Mouse (Mus musculus) neural tube, embryonic 12.5 days (tissue): ENCODE measurements around the gene Tbcel. TPM values are rescaled to one million over a fixed set of nuclear protein-coding genes. Genes with fewer than 3 reads are reported as not detected.

ENCODE experiments used
- ATAC-seq: fragments of 200-750 bp; cut with Nextera tagmentation; 2 replicates; pipeline ENCODE4 v1.8.0; 2017; ENCODE audit warnings: low read depth, mild to moderate bottlenecking, moderate TSS enrichment, moderate library complexity; ENCODE audit not compliant: low FRiP score
- H3K27ac ChIP-seq: fragments of 300-500 bp; sonication (generic); 2 replicates; pipeline ENCODE4 v1.5.1; 2016
- H3K27me3 ChIP-seq: fragments of 300-500 bp; sonication (generic); replicated peaks from 2 replicates; pipeline ENCODE4 v1.6.1; 2016; ENCODE audit warnings: mild to moderate bottlenecking
- H3K36me3 ChIP-seq: fragments of 300-500 bp; sonication (generic); 2 replicates; pipeline ENCODE4 v1.6.1; 2016; ENCODE audit warnings: mild to moderate bottlenecking
- H3K4me1 ChIP-seq: fragments of 300-500 bp; sonication (generic); 2 replicates; pipeline ENCODE4 v1.6.1; 2016
- H3K4me2 ChIP-seq: fragments of 300-500 bp; sonication (generic); replicated peaks from 2 replicates; pipeline ENCODE4 v1.6.1; 2016; ENCODE audit warnings: mild to moderate bottlenecking
- H3K4me3 ChIP-seq: fragments of 300-500 bp; sonication (generic); 2 replicates; pipeline ENCODE4 v1.5.1; 2016
- H3K9ac ChIP-seq: fragments of 300-500 bp; sonication (generic); 2 replicates; pipeline ENCODE4 v1.6.1; 2016; ENCODE audit warnings: mild to moderate bottlenecking
- H3K9me3 ChIP-seq: fragments of 300-500 bp; sonication (generic); 2 replicates; pipeline ENCODE4 v1.6.1; 2016; ENCODE audit warnings: mild to moderate bottlenecking
- WGBS: fragments of 180-500 bp; shearing (Covaris S2); methylation state at CpG from one replicate; pipeline ENCODE4 v1.1.7; 2016; 5-methylcytosine and 5-hydroxymethylcytosine counted together
- polyA plus RNA-seq: library from polyadenylated mRNA; unstranded; fragments of >200 nt; fragmentation: Nextera tagmentation; extraction: Ambion mirVana; gene quantifications from 2 replicates; pipeline ENCODE4 v1.2.1, GENCODE M21; 2016

The Tbcel gene
- polyA plus RNA-seq, 1 experiment from 2014 or later = 5.4 TPM

DNA sequence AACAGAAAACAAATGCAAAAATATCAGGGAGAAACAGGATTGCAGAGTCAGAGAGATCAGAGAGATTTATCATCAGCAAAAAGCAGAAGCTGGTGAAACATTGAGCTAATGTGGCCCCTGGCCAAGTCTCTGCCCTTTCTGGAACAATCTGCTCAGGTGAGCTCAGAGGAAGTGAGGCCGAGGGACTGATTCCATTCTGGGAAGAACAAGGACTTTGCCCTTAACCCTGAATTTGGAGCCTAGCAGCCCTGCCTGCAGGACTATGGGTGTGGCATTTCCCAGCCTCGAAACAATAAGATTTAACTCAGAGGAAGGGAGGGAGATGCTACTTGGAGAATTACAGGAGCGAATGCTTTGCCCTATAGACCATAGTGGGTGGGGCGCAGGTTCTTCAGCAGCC is 4.7 kb upstream of the Tbcel start:
- ATAC-seq = no peak
- 0 out of 2 replicates have a peak, but pooled peaks cover 7% of the 10 kb centered on the region for H3K27me3 ChIP-seq
- 74% methylated on average over 4 of the region's 4 CpGs for WGBS
- no peaks in the 10 kb centered on the region for H3K9me3 ChIP-seq
- H3K27ac ChIP-seq = no peak overlapping the region
- no peak overlapping the region for H3K4me3 ChIP-seq
- H3K4me1 ChIP-seq = peaks cover 12% of the 10 kb centered on the region; the same call in 1 of the 2 replicates
- no peaks in the 10 kb centered on the region for H3K36me3 ChIP-seq
- no peak overlapping the region for H3K9ac ChIP-seq
- H3K4me2 ChIP-seq = no peak overlapping the region

DNA sequence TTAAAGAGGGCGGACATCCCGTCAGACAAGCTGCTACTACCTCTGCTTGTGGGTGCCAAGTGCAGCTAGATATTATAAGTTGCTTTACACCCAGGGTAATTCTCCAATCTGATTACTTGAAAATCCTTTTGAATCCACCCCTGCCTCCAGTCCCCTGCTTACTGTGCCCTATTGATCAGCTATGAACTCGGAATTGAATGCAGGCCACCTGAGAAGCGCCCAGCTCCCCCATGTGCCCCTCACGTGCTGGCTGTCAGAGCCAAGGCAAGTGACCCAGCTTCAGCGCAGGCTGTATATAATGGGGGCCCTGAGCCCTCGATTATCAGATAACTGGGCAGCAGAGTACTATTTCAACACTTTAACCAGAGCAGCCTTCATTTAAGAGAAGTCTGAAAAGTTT is 626 bp upstream of the Tbcel start:
- H3K36me3 ChIP-seq = no peaks in the 10 kb centered on the region
- WGBS = 79% methylated on average over 7 of the region's 7 CpGs
- no peak overlapping the region for H3K9ac ChIP-seq
- ATAC-seq = no peak
- H3K4me3 ChIP-seq = no peak overlapping the region
- no peaks in the 10 kb centered on the region for H3K9me3 ChIP-seq
- peaks cover 5% of the 10 kb centered on the region; the same call in 1 of the 2 replicates for H3K4me1 ChIP-seq
- H3K27ac ChIP-seq = no peak overlapping the region
- no peak overlapping the region for H3K4me2 ChIP-seq
- H3K27me3 ChIP-seq = no peaks in the 10 kb centered on the region

DNA sequence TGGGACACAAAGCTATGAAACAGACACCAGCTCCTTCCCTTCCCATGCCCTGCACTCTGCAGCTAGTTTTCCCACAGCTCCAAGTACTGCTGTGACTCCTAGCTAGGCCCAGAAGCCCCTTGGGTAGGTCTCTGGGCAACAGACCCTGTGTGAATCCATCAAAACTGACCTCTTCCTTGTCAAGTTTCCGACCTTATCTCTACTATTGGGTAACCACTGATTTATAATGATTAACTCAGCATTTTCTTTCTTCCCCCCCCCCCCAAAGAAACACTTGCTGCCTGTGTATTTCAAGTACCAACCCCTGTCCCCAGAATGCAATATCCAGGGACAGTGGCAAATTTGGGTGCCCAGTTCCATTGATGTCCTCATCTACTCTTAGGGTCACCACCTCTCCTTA is 587 bp downstream of the Tbcel start:
- H3K4me2 ChIP-seq = no peak overlapping the region
- H3K27ac ChIP-seq = no peak overlapping the region
- no peaks in the 10 kb centered on the region for H3K4me1 ChIP-seq
- H3K27me3 ChIP-seq = no peaks in the 10 kb centered on the region
- no peak for ATAC-seq
- no peak overlapping the region for H3K9ac ChIP-seq
- no peaks in the 10 kb centered on the region for H3K36me3 ChIP-seq
- no peak overlapping the region for H3K4me3 ChIP-seq
- H3K9me3 ChIP-seq = no peaks in the 10 kb centered on the region
- 68% methylated on average over 1 of the region's 1 CpGs for WGBS

DNA sequence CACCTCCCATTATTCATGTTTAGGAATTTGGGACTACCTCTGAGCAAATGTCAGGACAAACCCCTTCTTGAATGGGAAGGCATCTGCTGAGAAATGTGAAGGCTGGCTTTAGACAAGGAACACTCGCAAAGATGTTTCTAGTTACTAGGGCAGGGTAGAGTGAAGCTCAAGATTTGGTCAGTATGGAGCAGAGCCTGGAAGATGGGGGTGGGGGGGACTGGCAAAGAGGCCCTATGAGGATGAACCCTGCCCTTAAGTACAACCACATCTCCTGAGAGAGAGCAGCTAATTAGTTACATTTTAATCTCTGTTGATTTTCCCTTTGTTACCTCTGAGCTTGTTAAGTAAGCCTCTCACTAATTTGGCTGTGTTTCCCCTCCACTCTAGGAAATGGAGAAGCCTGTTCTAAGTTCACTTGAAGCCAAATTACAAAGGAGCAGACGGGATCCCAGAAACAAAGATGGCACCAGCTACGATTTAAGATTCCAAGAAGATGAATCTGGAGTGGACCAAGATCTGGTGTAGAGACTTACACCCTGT is 2.6 kb downstream of the Tbcel start:
- WGBS = 88% methylated on average over 3 of the region's 3 CpGs
- no peak for ATAC-seq
- Histone ChIP-seq H3K4me1 (no peaks in the 10 kb centered on the region), H3K4me3 (no peak overlapping the region), H3K9ac (no peak overlapping the region), H3K27me3 (no peaks in the 10 kb centered on the region), H3K36me3 (no peaks in the 10 kb centered on the region), H3K9me3 (no peaks in the 10 kb centered on the region), H3K4me2 (no peak overlapping the region), H3K27ac (no peak overlapping the region)

DNA sequence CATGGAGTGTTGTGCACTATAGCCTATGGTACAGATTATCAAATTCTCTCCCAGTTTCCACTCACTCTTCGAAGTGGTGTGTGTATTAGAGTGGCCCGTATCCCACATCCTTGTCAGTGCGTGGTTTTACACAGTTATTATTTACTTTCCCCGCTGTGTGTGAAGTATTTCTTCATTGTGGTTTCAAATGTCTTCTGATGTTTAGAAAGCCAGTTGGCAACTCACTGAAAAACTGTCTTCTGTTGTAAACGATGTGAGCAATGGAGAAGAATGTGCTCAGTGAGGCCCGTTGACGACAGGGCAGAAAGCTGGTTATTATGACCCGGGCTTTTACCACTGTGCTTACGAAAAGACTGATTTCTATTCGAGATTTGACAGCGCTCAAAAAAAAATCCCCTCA is 3.0 kb downstream of the Tbcel start:
- no peaks in the 10 kb centered on the region for H3K9me3 ChIP-seq
- no peak for ATAC-seq
- 69% methylated on average over 11 of the region's 11 CpGs for WGBS
- no peak overlapping the region for H3K27ac ChIP-seq
- no peaks in the 10 kb centered on the region for H3K27me3 ChIP-seq
- H3K9ac ChIP-seq = no peak overlapping the region
- no peaks in the 10 kb centered on the region for H3K36me3 ChIP-seq
- no peaks in the 10 kb centered on the region for H3K4me1 ChIP-seq
- H3K4me3 ChIP-seq = no peak overlapping the region
- H3K4me2 ChIP-seq = no peak overlapping the region

DNA sequence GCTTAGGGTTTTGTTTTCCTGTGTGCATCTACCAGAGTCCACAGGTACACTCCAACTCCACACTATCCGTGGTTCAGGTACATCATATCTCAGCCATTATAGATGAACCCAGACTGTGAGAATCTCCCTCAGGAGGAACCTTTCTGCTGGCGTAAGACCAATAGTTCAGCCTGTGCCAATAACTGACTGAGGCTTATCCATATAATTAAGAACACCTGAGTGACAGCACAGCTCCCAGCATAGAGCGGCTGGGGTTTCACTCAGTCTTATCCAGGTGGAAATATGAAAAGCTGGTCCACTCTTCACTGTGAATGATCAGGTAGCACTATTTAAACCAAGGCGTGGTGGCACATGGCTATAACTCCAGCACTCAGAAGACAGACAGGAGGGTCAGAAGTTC is 3.9 kb downstream of the Tbcel start:
- no peak overlapping the region for H3K27ac ChIP-seq
- H3K4me3 ChIP-seq = no peak overlapping the region
- H3K9me3 ChIP-seq = no peaks in the 10 kb centered on the region
- H3K4me1 ChIP-seq = no peaks in the 10 kb centered on the region
- no peak overlapping the region for H3K9ac ChIP-seq
- WGBS = 89% methylated on average over 4 of the region's 4 CpGs
- no peaks in the 10 kb centered on the region for H3K27me3 ChIP-seq
- no peaks in the 10 kb centered on the region for H3K36me3 ChIP-seq
- H3K4me2 ChIP-seq = no peak overlapping the region
- no peak for ATAC-seq

DNA sequence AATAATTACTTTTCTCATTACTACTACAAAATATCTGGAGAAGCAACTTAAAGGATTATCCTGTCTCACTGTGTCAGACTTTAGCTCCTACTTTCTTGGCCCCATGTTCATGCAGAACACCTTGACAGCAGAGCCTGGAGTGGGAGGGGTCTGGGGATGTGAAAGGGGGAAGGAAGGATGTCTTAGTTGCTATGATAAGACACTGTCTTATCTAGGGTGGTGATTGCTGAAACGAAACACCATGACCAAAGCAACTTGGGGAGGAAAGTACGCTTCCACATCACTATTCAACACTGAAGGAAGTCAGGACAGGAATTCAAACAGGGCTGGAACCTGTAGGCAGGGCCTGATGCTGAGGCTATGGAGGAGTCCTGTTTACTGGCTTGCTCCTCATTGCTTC is 11.3 kb downstream of the Tbcel start:
- Histone ChIP-seq H3K9me3 (0 out of 2 replicates have a peak, but pooled peaks cover 9% of the 10 kb centered on the region), H3K27me3 (no peaks in the 10 kb centered on the region), H3K4me2 (no peak overlapping the region), H3K36me3 (no peaks in the 10 kb centered on the region), H3K27ac (no peak overlapping the region), H3K4me3 (no peak overlapping the region), H3K9ac (no peak overlapping the region), H3K4me1 (no peaks in the 10 kb centered on the region)
- ATAC-seq = no peak
- 80% methylated on average over 2 of the region's 2 CpGs for WGBS

DNA sequence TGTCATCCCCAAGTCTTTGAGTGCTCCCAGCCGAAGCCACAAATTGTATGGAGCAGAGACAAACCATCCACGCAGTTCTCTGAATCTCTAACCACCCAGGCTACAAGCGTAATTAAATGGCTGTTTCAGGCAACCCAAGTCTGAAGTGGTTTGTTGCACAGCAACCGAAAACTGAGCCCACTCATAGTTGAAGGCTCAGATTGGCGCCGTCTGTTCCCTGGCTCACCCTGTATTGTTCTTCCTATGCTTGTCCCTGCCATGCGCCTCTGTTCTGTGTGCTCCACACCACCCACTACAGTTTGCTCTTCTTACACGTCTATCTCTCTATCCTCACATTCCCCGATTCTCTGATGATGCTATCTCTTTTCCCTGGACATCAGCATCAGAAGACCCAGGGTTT is 15.8 kb downstream of the Tbcel start:
- WGBS = 77% methylated on average over 9 of the region's 9 CpGs
- Histone ChIP-seq H3K36me3 (no peaks in the 10 kb centered on the region), H3K27me3 (no peaks in the 10 kb centered on the region), H3K4me3 (no peak overlapping the region), H3K27ac (no peak overlapping the region), H3K4me2 (no peak overlapping the region), H3K9ac (no peak overlapping the region), H3K9me3 (0 out of 2 replicates have a peak, but pooled peaks cover 5% of the 10 kb centered on the region), H3K4me1 (no peaks in the 10 kb centered on the region)
- no peak for ATAC-seq

DNA sequence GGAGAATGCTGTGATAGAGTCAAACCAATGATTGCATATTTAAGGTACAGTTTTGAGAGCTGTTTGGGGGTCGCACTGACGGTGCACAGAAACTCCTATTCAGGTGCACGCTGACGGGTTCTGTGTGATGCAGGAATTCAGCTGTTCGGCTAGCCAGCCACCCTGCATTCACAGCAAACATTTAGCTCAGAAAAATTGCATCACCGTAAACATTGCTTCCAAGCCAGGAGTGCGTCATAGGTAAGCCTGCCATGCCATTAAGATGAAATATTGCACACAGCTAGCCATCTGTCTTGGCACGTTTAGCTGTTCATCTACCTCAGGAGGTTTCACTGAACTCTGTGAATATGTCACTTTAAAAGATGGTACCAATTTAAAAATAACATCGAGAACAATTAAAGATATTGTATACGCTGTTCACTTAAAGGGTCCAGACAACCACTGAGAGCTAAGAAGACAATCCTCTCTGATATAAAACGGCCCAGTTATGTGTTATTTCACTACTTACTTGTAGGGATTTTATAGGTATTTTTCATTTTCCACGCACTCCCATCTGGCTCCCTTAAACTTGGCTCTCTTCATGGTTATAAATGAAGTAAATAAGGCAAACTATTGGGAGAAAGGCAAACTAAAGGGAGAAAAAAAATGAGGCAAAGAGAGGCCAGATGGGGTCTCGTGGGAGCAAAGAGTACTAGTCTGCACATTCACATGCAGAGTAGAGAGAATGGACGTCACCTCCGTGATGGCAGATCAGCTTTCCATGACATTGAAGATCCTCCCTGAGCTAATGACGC is 16.8 kb downstream of the Tbcel start:
- WGBS = 78% methylated on average over 16 of the region's 16 CpGs

DNA sequence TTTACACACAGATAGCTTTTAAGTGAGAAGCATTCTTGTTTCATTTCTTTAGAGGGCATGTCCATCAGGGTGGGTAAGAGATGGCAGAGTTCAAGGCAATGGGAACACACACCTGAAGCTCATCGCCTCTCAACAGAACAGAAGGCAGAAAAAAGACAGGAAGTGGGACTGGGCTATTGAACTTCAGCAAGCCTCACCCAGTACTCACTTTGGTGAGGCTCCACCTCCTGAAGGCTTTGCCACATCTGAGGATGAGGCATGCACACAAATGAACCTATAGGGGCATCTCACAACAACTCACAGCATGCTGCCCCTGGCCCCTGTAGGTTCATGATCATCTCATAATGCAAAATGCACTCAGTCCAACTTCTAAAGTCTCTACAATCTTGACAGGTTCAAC is 19.5 kb downstream of the Tbcel start:
- no peak for ATAC-seq
- 96% methylated on average over 1 of the region's 1 CpGs for WGBS
- no peaks in the 10 kb centered on the region for H3K9me3 ChIP-seq
- no peaks in the 10 kb centered on the region for H3K27me3 ChIP-seq
- H3K4me2 ChIP-seq = no peak overlapping the region
- no peak overlapping the region for H3K27ac ChIP-seq
- H3K4me1 ChIP-seq = no peaks in the 10 kb centered on the region
- no peaks in the 10 kb centered on the region for H3K36me3 ChIP-seq
- no peak overlapping the region for H3K4me3 ChIP-seq
- H3K9ac ChIP-seq = no peak overlapping the region

More for the DNA sequence above, 16.8 kb downstream of the Tbcel start:
- no peak overlapping the region for H3K27ac ChIP-seq
- no peak overlapping the region for H3K4me3 ChIP-seq
- no peaks in the 10 kb centered on the region for H3K27me3 ChIP-seq
- no peak overlapping the region for H3K4me2 ChIP-seq
- H3K4me1 ChIP-seq = no peaks in the 10 kb centered on the region
- no peak for ATAC-seq
- H3K9me3 ChIP-seq = no peaks in the 10 kb centered on the region
- no peak overlapping the region for H3K9ac ChIP-seq
- no peaks in the 10 kb centered on the region for H3K36me3 ChIP-seq

DNA sequence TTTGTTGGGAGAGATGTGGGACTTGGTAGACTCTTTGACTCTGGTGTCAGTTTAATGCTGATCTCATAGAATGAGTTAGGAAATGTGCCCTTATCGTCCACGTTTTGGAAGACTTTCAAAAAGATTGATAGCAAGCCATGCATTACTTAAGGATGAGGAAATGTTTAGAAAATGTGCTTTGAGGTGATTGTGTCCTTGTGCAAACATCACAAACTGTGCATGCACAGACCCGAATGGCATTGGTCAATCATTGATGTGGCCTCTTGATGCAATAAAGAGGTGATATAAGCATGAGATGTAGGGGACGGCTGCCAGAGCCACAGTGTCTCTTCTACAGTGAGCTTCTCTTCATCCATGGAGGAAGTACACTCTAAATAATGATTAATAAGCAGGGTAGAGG is 20.7 kb downstream of the Tbcel start:
- 74% methylated on average over 4 of the region's 4 CpGs for WGBS

DNA sequence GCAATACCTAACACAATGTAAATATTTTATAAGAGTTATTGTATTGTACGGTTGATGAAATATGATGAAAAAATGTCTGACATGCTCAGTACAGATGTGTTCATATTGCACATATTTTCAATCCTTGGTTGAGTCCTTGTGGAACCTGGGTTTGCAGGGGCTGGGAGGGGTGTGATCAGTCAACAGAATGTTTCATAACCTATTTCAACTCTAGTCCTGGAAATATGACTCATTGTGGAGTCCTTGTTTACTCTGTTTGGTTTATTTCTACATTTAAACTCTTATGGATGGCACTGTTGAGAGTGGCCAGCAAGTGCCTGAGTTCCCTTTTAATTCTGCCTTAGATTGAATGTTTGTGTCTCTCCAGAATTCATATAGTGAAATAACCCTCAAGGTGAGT is 22.9 kb downstream of the Tbcel start:
- Histone ChIP-seq H3K4me1 (no peaks in the 10 kb centered on the region), H3K9ac (no peak overlapping the region), H3K36me3 (no peaks in the 10 kb centered on the region), H3K4me2 (no peak overlapping the region), H3K4me3 (no peak overlapping the region), H3K27ac (no peak overlapping the region), H3K9me3 (no peaks in the 10 kb centered on the region), H3K27me3 (no peaks in the 10 kb centered on the region)
- no peak for ATAC-seq
- 87% methylated on average over 1 of the region's 1 CpGs for WGBS

More for the DNA sequence above, 20.7 kb downstream of the Tbcel start:
- Histone ChIP-seq H3K36me3 (no peaks in the 10 kb centered on the region), H3K4me1 (no peaks in the 10 kb centered on the region), H3K4me2 (no peak overlapping the region), H3K9ac (no peak overlapping the region), H3K27ac (no peak overlapping the region), H3K9me3 (no peaks in the 10 kb centered on the region), H3K27me3 (no peaks in the 10 kb centered on the region), H3K4me3 (no peak overlapping the region)
- ATAC-seq = no peak

DNA sequence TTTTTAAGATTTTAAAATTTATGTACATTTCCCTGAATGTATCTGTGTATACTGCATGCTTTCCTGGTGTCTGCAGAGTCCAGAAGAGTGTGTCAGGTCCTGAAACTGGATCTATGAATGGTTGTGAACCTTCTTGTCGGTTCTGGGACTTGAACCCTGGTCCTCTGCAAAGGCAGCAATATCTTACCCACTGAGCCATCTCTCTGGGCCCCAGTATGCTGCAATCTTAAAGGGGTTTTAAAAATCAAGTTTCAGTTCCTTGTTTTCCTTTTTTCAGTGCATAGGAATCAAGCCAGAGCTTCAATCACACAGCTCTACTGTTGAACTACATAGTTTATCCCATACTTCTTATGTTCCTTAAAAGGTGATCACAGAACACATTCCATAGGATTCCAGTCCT is 24.7 kb downstream of the Tbcel start:
- Histone ChIP-seq H3K27me3 (no peaks in the 10 kb centered on the region), H3K4me2 (no peak overlapping the region), H3K9ac (no peak overlapping the region), H3K4me3 (no peak overlapping the region), H3K4me1 (no peaks in the 10 kb centered on the region), H3K27ac (no peak overlapping the region), H3K36me3 (no peaks in the 10 kb centered on the region), H3K9me3 (no peaks in the 10 kb centered on the region)
- 84% methylated on average over 1 of the region's 1 CpGs for WGBS
- no peak for ATAC-seq
